Mouse (Mus musculus) E14TG2a.4 (cell line): ENCODE data around the gene Maml3.

ENCODE experiments used
- H3K27me3 ChIP-seq: 2 replicates; pipeline ENCODE4 v1.6.1; 2014; ENCODE audit warnings: low read length, control low read depth; ENCODE audit not compliant: insufficient read depth
- H3K36me3 ChIP-seq: 2 replicates; pipeline ENCODE4 v1.6.1; 2014; ENCODE audit warnings: low read length, control low read depth; ENCODE audit not compliant: insufficient read depth
- H3K4me1 ChIP-seq: replicated peaks from 2 replicates; pipeline ENCODE4 v1.6.1; 2014; ENCODE audit warnings: low read depth, low read length, control low read depth
- H3K4me3 ChIP-seq: replicated peaks from 2 replicates; pipeline ENCODE4 v1.5.1; 2014; ENCODE audit warnings: mild to moderate bottlenecking, low read length
- H3K9me3 ChIP-seq: 2 replicates; pipeline ENCODE4 v1.6.1; 2014; ENCODE audit warnings: low read length, control low read depth
- CTCF ChIP-seq: conservative IDR thresholded peaks from 2 replicates; pipeline ENCODE4 v1.5.1; 2014; ENCODE audit warnings: low read length
- NANOG ChIP-seq: IDR thresholded peaks from 2 replicates; pipeline ENCODE4 v1.6.1; 2014; ENCODE audit warnings: borderline replicate concordance, low read length, mixed read lengths
- POU5F1 ChIP-seq: IDR thresholded peaks from 2 replicates; pipeline ENCODE4 v1.6.1; 2014; ENCODE audit warnings: low read length, borderline replicate concordance

The Maml3 gene

DNA sequence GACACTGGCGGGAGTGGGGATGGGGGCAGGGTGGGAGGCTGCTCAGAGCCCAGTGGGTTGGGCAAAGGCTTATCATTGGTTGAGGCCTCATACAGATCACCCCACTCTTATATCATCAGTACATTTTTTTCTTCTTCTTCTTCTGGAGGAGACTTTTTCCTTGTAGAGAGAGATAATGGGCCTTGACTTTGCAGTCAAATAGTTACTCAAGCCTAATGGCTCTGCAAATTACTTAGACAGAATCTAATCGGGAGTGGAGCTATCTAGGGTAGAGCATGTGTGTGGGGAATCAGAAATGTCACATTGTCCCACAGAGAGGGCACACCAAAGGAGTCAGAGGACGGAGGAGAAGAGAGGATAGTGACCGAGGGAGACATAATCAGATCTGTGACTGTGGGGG is 290.8 kb downstream of the Maml3 start:
- Histone ChIP-seq H3K36me3 (no peaks in the 10 kb centered on the region), H3K4me3 (no peak overlapping the region), H3K4me1 (no peaks in the 10 kb centered on the region), H3K9me3 (no peaks in the 10 kb centered on the region), H3K27me3 (peaks cover 3% of the 10 kb centered on the region; the same call in 1 of the 2 replicates)
- TF ChIP-seq NANOG (no peak), CTCF (no peak), POU5F1 (no peak)

DNA sequence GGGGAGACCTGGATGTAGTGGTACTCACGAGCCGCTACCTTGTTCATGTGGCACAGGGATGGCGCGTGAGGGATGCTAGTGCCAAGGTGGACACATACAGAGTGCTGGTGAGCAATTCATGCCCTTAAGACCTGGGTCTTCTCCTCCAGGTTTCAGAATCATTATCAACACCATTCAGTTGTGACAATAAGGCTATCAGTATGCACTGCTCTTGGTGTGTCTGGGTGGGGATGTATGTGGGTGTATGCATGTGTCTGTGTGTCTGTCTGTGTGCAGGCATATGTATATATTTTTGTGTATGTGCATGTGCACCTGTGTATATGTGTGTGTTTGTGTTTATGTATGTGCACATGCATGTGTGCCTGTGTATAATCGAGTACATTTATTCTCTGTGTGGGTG is 291.7 kb downstream of the Maml3 start:
- TF ChIP-seq POU5F1 = no peak
- TF ChIP-seq CTCF = no peak
- TF ChIP-seq NANOG = no peak
- Histone ChIP-seq H3K27me3 (peaks cover 3% of the 10 kb centered on the region; the same call in 1 of the 2 replicates), H3K4me3 (no peak overlapping the region), H3K9me3 (no peaks in the 10 kb centered on the region), H3K4me1 (no peaks in the 10 kb centered on the region), H3K36me3 (no peaks in the 10 kb centered on the region)

- Histone ChIP-seq H3K4me3 (no peak overlapping the region), H3K27me3 (no peaks in the 10 kb centered on the region), H3K36me3 (no peaks in the 10 kb centered on the region), H3K4me1 (no peaks in the 10 kb centered on the region), H3K9me3 (no peaks in the 10 kb centered on the region)
- TF ChIP-seq CTCF (no peak), POU5F1 (no peak), NANOG (no peak)
Observed at GRCm38 (mm10) chr3:51810731-51811130, 294.1 kb downstream of the Maml3 start.

GRCm38 (mm10) chr3:51809822-51810221 is 295.1 kb downstream of the Maml3 start:
- Histone ChIP-seq H3K27me3 (no peaks in the 10 kb centered on the region), H3K4me3 (no peak overlapping the region), H3K36me3 (no peaks in the 10 kb centered on the region), H3K4me1 (no peaks in the 10 kb centered on the region), H3K9me3 (no peaks in the 10 kb centered on the region)
- no peak for TF ChIP-seq NANOG
- TF ChIP-seq CTCF = no peak
- no peak for TF ChIP-seq POU5F1

- 0 out of 2 replicates have a peak, but pooled peaks cover 4% of the 10 kb centered on the region for H3K27me3 ChIP-seq
- H3K4me3 ChIP-seq = no peak overlapping the region
- TF ChIP-seq POU5F1 = no peak
- no peak for TF ChIP-seq CTCF
- TF ChIP-seq NANOG = no peak
- no peaks in the 10 kb centered on the region for H3K36me3 ChIP-seq
- H3K9me3 ChIP-seq = no peaks in the 10 kb centered on the region
- no peaks in the 10 kb centered on the region for H3K4me1 ChIP-seq
Observed at GRCm38 (mm10) chr3:51807981-51808870, 296.6 kb downstream of the Maml3 start.

GRCm38 (mm10) chr3:51805488-51806318 is 299.2 kb downstream of the Maml3 start:
- H3K9me3 ChIP-seq = no peaks in the 10 kb centered on the region
- H3K36me3 ChIP-seq = no peaks in the 10 kb centered on the region
- no peaks in the 10 kb centered on the region for H3K4me1 ChIP-seq
- TF ChIP-seq POU5F1 (no peak), NANOG (no peak), CTCF (no peak)
- H3K4me3 ChIP-seq = no peak overlapping the region
- H3K27me3 ChIP-seq = 0 out of 2 replicates have a peak, but pooled peaks cover 4% of the 10 kb centered on the region

GRCm38 (mm10) chr3:51803903-51804302 is 301.0 kb downstream of the Maml3 start:
- Histone ChIP-seq H3K4me1 (no peaks in the 10 kb centered on the region), H3K36me3 (no peaks in the 10 kb centered on the region), H3K27me3 (0 out of 2 replicates have a peak, but pooled peaks cover 4% of the 10 kb centered on the region), H3K4me3 (no peak overlapping the region), H3K9me3 (no peaks in the 10 kb centered on the region)
- TF ChIP-seq NANOG (no peak), POU5F1 (no peak), CTCF (no peak)

- H3K27me3 ChIP-seq = peaks cover 7% of the 10 kb centered on the region; the same call in 1 of the 2 replicates
- no peak for TF ChIP-seq CTCF
- no peak for TF ChIP-seq NANOG
- TF ChIP-seq POU5F1 = no peak
- H3K36me3 ChIP-seq = no peaks in the 10 kb centered on the region
- no peaks in the 10 kb centered on the region for H3K9me3 ChIP-seq
- peaks cover 5% of the 10 kb centered on the region; the same call in 1 of the 2 replicates for H3K4me1 ChIP-seq
- H3K4me3 ChIP-seq = no peak overlapping the region
Observed at GRCm38 (mm10) chr3:51799650-51800049, 305.2 kb downstream of the Maml3 start.
